Mouse (Mus musculus) adrenal gland, postnatal 10 days (tissue): ENCODE measurements around the gene Mapkapk2. TPM values are rescaled to one million over a fixed set of nuclear protein-coding genes. Genes with fewer than 3 reads are reported as not detected.
"Not testable (repeated sequence)": the region's sequence is repeated elsewhere in the genome, so short reads cannot be mapped to it uniquely, and the experiment has no call there.

ENCODE experiments used
- DNase-seq: peaks from one replicate; pipeline ENCODE4 v3.0.0; 2021; ENCODE audit warnings: mixed read lengths
- long read RNA-seq, 2 experiments: library from polyadenylated mRNA; stranded (forward); transcript quantifications; one replicate each; pipeline ENCODE4 v2.0.0; 2021
- total RNA-seq, 2 experiments: library from RNA; stranded (reverse); gene quantifications; 2 replicates each; pipeline ENCODE4 v1.2.3; 2021

Gene Mapkapk2
- 100 to 1,000 TPM; 159 to 169 TPM for total RNA-seq
- long read RNA-seq, experiment 1, transcript Mapkapk2-201 (10 exons, 2,854 nt), result major isoform, 249 of 296 reads
- long read RNA-seq, experiment 1, partial matches to known transcripts, result 32 of 296 reads
- long read RNA-seq, experiment 1, other reads (novel, unspliced or antisense), result 15 of 296 reads
- long read RNA-seq, experiment 2, transcript Mapkapk2-201 (10 exons, 2,854 nt), result major isoform, 155 of 180 reads
- long read RNA-seq, experiment 2, partial matches to known transcripts, result 7 of 180 reads
- long read RNA-seq, experiment 2, other reads (novel, unspliced or antisense), result 18 of 180 reads

DNA sequence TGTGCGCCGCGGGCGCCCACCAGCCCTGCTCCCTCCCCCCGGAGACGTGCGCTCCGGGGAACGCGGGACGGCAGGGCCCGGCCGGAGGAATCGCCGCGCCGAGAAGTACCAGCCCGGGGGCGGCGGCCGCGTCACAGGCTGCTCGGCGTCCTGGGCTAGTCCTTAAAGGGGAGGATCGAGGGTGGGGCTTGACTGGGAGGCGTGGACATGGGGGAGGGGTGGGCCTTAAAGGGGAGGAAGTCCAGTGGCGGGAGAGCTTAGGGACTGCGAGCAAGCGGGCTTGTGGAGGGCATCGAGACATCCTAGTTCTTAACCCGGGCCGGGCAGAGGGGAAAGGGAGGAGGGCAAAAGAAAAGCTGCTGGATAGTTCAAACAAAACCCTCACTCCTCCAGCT, at the start of gene Mapkapk2:
Gene Mapkapk2 (minus strand): TSS at position 127 of the 395 bp plus-strand sequence.
- peak; percentile 98 for DNase-seq

- no peak for DNase-seq
These were observed 48.6 kb upstream of the Mapkapk2 start for GRCm38 (mm10) chr1:131146181-131146614.

- not testable (repeated sequence) for DNase-seq
These were observed 47.6 kb upstream of the Mapkapk2 start for GRCm38 (mm10) chr1:131145222-131145621.

- DNase-seq, result no peak
These were observed 44.8 kb upstream of the Mapkapk2 start for GRCm38 (mm10) chr1:131142472-131142871.

DNA sequence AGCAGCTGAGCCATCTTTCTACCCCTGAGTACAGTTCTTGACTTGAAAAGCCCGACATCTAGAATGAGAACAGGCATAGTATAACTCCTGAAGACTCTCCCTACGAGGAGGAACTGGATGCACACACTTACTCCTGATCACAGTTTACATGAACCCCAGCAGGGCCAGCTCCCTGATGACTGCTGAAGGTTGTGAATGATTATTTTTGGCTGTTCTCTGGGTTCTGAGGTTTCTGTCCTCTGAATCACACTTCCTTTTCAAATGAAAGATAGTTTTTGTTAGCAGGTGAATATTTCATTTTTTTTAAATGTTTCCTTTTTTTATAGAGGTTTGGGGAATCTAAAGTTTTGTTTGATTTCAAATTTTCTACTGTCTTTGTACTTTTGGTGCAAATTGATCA, 43.8 kb upstream of the Mapkapk2 start:
- DNase-seq, result no peak

- no peak for DNase-seq
These were observed 41.8 kb upstream of the Mapkapk2 start for GRCm38 (mm10) chr1:131139102-131140095.

DNA sequence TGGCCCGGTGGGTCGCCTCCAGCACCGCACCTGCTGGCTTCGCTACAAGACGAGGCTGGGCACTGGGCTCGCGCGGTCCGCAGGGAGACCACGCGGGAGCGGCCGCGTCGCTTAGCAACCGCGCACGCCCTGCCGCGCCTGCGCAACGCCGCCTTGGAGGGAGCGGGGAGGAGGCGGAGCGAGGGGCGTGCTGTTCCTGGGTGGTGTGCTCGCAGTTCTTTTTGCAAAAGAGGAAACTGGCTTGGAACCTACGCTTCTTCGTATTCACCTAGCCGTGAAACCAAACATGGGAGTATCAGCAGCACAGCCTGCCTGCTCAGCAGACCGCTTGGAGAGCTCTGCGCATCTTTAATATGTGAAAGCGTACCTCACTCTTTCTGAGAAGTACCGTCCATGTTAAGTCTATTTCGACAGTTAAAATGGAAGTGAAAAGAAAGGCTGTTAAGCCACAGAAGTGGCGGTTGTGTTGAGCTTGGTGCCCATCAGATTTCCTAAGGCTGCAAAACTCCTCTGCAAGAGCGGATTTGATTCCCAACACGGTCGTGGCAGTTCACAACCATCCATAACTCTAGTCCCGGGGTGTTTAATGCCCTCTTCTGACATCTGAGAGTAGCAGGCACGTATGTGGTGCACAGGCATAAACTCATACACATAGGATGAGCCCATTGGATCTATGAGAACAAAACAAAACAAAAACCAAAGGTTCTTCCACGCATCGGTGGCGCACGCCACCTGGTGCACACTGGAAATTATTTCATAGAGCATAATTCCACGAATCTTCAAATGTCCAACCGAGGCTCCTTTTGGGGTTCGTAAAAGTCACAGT, 40.8 kb upstream of the Mapkapk2 start, which contains the start of gene Dyrk3:
Gene Dyrk3 (minus strand): TSS at position 150 of the 826 bp plus-strand sequence.
- peak; percentile 95 for DNase-seq

DNA sequence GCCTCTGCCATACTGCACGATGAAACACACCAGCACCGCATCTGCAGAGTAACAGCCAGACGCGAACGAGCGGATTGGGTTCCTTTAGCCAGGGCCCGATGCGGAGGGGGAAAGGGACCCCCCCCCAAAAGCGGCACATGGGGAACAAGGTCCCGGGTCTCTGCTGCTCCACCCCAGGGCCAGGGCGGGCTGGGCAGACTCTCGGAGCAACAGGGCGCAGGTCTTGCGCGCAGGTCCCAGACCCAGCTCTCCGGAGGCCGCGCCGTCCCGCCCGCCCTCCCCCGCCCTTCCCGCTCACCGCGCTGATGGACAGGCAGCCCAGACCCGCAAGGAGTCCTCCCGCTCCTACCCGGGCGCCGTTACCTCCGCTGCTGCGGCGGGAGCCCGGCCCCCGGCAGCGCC, 40.1 kb upstream of the Mapkapk2 start:
- no peak for DNase-seq

DNA sequence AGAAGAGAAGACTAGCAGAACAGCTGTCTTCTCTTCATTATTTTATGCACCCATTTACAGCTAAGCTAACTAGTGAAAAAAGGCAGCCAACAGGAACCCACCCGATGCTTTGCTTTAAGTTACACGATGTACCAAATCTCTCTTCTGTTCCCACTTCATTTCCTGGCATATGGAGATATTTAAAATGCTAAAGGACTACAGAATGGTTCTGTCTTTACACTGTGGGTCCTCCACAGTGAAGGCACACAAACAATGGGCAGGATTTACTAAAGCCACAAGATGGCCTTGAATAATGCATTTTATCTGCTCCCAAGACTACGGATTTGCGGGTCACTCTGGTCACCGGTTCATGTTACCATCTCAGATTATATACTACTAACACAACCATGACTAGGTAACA, 39.5 kb upstream of the Mapkapk2 start:
- DNase-seq, result no peak

DNA sequence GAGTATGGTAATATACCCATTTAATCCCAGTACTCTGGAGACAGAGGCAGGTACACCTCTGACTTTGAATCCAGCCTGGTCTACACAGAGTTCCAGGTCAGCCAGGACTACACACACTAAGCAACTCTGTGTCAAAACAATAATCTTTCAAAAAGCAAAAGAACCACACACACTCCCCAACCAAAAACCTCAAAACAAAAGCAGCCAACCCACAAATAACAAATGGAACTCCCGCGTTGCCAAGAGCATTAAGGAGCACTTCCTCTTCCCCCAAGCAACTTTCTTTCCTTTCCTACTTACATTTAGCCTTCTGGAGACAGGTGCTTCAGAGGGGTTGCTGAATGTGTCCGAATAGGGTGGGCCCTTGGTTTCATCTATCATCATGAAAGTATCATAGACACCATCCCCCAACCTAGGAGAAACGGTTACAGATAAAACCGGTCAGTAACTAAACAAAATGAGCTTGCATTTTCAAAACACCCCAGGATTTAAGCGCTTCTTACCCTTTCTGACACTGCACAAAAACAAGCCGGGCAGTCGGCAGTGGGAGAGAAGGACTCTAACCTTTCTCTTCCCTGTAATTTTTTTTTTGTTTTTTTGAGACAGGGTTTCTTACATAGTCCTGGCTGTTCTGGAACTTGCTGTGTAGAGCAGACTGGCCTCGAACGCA, 38.5 kb upstream of the Mapkapk2 start:
- no peak for DNase-seq

DNA sequence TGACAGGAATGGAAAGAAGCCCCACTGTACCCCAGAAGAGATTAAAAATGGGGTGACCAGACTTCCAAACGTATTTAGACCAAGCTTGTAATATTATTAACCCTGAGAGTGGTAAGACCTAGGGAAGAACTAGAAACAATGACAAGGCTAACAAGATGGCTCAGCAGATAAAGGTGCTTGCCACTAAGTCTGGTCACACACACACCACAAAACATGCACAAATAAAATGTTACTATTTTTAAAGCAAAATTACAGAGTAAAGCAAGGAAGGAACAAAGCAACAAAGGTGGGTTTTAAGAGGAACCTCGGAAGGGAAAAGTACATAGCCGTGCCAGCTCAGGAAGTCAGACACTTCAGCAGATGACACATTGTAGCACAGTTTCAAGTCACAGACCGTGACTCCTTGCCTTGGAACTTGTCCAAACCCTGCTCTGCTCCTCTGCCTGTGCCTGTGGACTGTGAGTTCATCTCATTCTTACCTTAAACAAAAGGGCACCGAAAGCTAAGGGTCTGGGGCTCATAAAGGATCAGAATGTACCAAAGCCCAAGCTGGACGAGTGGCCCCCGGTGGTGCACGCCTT, 37.4 kb upstream of the Mapkapk2 start:
- DNase-seq, result peak; percentile 81

- DNase-seq, result no peak
These were observed 36.6 kb upstream of the Mapkapk2 start for GRCm38 (mm10) chr1:131134231-131134630.

- DNase-seq, result peak; percentile 68
These were observed 28.5 kb upstream of the Mapkapk2 start for GRCm38 (mm10) chr1:131125987-131126744.

DNA sequence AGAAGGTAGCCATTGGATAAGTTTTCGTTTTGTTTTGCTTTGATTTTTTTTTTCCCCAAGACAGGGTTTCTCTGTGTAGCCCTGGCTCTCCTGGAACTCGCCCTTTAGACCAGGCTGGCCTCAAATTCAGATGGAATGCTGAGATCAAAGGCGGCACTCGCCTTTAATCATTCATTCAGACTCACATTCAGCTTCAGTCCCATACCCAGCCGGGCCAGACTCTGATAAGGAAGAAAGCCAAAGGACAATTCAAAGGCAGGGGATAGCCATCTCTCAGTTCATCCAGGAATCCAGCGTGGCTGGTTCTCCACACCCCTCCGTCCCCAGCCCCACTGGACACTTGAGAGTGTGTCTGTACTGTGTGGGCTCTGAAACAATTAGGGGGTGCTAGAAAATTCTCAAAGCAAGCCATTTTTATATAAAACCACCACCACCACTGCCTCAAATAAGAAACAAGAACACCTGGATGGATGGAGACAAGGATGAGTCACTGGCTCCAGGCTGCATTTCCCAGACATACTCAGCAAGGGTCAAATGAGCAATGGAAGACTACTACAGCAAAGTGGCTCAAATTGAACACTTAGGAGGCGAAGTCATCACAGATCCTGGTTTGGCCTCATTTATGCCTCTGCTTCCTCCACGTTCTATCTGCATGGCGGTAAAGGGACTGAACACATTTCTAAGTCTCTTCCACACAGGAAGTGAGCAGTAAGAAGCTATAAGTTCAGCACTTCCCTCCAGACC, 26.1 kb upstream of the Mapkapk2 start:
- no peak for DNase-seq

DNA sequence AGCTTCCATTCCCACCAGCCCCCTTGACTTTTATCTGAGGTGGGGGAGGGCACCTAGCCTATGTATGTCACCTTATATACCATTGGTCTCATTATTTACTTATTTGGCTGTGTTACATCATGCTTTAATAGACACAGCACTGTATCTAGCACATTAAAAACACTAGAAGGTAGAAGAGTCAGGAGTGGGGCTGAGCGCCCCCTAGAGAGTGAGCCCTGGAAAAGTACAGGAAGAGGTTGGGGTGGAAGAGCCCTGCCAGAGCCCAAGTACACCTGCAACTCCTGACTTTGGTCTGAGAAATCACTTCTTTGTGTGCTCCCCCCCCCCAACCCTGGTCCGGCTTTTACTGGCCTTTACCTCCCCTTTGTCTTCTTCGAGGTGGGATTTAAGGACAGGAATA, 24.4 kb upstream of the Mapkapk2 start:
- DNase-seq, result peak; percentile 43

DNA sequence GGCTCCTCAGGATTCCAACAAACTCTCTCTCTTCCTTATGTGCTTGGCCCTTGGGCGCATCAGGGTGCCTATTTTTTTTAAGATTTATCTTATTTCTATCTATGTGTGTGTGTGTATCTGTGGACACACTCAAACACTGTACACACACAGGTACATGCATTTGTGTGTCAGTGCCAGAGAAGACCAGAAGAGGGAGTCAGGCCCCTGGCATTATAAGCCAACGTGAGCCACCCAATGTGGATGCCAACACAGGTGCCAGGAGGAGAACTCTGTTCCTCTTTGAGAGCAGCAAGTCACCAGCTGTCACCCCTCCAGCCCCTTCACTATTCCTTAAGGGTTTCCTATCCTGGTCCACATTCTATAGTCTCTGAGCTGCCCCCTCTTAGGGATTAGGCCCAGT, 21.4 kb upstream of the Mapkapk2 start:
- peak; percentile 61 for DNase-seq

DNA sequence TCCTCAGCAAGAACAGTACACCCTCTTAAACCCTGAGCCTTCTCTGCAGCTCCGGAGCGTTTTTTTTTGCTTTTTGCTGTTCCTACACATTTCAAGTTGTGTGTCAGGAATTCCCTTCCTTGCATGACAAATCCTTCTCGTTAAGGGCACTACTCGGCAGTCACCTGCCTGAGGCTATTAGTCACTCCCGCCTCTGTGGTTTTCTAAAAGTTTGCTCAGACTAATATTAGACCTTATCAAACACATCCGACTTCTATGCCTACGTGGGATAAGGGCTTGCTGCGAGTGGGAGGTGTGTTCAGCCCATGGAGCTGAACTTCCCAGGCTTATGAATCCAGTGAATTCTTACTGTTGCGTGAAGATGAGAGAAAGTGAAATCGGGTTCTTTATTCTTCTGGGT, 20.9 kb upstream of the Mapkapk2 start:
- DNase-seq, result no peak

DNA sequence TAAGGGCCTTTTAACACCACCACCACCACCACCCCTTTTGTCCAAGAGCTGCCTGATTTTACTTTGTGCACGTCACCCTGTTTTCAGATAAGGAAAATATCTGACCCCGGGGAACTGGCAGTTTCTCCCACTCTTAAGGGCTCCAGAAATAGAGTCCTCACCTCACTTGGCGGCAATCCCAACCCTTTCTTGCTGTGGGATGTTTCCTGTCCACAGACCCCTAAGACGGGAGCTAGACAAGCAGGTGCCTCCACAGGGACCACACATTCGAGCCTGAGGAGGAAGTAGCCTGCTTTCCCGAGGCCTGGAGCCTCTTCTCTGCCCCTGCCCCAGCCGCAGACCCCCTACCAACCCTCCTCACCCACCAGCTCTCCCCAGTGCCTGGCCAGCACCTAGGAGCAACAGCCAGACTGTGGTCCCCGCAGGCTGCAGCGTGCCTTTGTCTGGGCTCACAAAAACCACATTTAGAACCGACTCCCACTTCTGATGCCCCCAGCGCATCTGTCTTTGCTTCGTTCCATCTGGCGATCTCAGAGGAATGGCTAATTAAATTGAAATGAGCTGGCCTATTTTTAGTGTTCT, 18.9 kb upstream of the Mapkapk2 start:
- DNase-seq, result no peak

GRCm38 (mm10) chr1:131115932-131116331, 18.3 kb upstream of the Mapkapk2 start:
- peak; percentile 80 for DNase-seq
